Mouse (Mus musculus) MEL-GATA-1-ER (cell line): ENCODE data around the gene Fcho1.
"Not testable (repeated sequence)": the region's sequence is repeated elsewhere in the genome, so short reads cannot be mapped to it uniquely, and the experiment has no call there.

Source experiments
- DNase-seq: peaks from one replicate; pipeline ENCODE4 v3.0.0-alpha.2; 2012; ENCODE audit warnings: low read depth; ENCODE audit errors: extremely low read depth

Fcho1 gene

GRCm38 (mm10) chr8:71725122-71725924 lies at the start of gene Fcho1:
Gene Fcho1, minus strand, starts transcription at chr8:71725716.
- peak; percentile 79 for DNase-seq

- no peak for DNase-seq
Measured at GRCm38 (mm10) chr8:71771336-71771735, 45.8 kb upstream of the Fcho1 start.

GRCm38 (mm10) chr8:71758816-71759215 lies 33.3 kb upstream of the Fcho1 start:
- DNase-seq, result no peak

GRCm38 (mm10) chr8:71752881-71753552 lies 27.5 kb upstream of the Fcho1 start:
- DNase-seq, result not testable (repeated sequence)

GRCm38 (mm10) chr8:71752263-71752662 lies 26.7 kb upstream of the Fcho1 start:
- not testable (repeated sequence) for DNase-seq

GRCm38 (mm10) chr8:71751337-71751886 lies 25.9 kb upstream of the Fcho1 start:
- DNase-seq, result not testable (repeated sequence)

- DNase-seq, result not testable (repeated sequence)
Measured at GRCm38 (mm10) chr8:71749321-71750075, 24.0 kb upstream of the Fcho1 start.

- not testable (repeated sequence) for DNase-seq
Measured at GRCm38 (mm10) chr8:71747082-71747481, 21.6 kb upstream of the Fcho1 start.

- no peak for DNase-seq
Measured at GRCm38 (mm10) chr8:71745322-71745721, 19.8 kb upstream of the Fcho1 start.

- DNase-seq, result no peak
Measured at GRCm38 (mm10) chr8:71742783-71743182, 17.3 kb upstream of the Fcho1 start.

GRCm38 (mm10) chr8:71741687-71742114 lies 16.2 kb upstream of the Fcho1 start:
- no peak for DNase-seq

- no peak for DNase-seq
Measured at GRCm38 (mm10) chr8:71741226-71741625, 15.7 kb upstream of the Fcho1 start.

- DNase-seq, result not testable (repeated sequence)
Measured at GRCm38 (mm10) chr8:71738316-71738715, 12.8 kb upstream of the Fcho1 start.

- DNase-seq, result no peak
Measured at GRCm38 (mm10) chr8:71731652-71732230, 6.2 kb upstream of the Fcho1 start.

GRCm38 (mm10) chr8:71728826-71729620 lies 3.5 kb upstream of the Fcho1 start:
- no peak for DNase-seq

- DNase-seq, result no peak
Measured at GRCm38 (mm10) chr8:71728240-71728785, 2.8 kb upstream of the Fcho1 start.

GRCm38 (mm10) chr8:71724389-71724788 lies 1.1 kb downstream of the Fcho1 start:
- DNase-seq, result no peak

- no peak for DNase-seq
Measured at GRCm38 (mm10) chr8:71723047-71723551, 2.4 kb downstream of the Fcho1 start.

GRCm38 (mm10) chr8:71719928-71720457 lies 5.5 kb downstream of the Fcho1 start:
- no peak for DNase-seq

- DNase-seq, result peak; percentile 52
Measured at GRCm38 (mm10) chr8:71719218-71719617, 6.3 kb downstream of the Fcho1 start.
